Mouse (Mus musculus): ENCODE measurements around the gene Slc23a2. TPM values are rescaled to one million over a fixed set of nuclear protein-coding genes. Genes with fewer than 3 reads are reported as not detected.

Slc23a2 gene
- total RNA-seq, 2 experiments from 2014 or later: 6.2 to 7.1 TPM

DNA sequence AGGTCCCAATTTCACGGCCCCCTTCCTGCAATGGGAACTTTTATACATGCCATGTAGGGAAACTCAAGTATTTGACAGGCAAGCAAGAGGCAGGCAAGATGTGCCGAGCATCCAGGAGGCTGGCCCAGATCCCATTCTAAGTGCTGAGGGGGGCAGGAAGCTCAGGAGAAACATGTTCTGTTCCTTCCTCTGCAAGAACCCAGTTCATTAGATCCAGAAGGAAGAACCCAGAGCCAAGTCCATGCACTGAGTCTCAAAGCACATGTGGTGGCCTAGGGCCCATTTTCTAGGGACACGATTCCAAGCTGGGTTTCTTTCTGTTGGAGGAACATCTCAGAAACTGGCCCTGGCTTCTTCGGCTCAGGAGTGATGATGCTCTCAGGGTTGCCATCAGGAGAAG, 139.5 kb downstream of the Slc23a2 start:
- intact Hi-C loops (cut with DNase I; ENCODE audit: low total_unique reads): loop anchor here (10.0 kb wide), 1 partner anchor 59 kb away; no protein-coding TSS in a partner anchor
- DNase-seq: no peak

DNA sequence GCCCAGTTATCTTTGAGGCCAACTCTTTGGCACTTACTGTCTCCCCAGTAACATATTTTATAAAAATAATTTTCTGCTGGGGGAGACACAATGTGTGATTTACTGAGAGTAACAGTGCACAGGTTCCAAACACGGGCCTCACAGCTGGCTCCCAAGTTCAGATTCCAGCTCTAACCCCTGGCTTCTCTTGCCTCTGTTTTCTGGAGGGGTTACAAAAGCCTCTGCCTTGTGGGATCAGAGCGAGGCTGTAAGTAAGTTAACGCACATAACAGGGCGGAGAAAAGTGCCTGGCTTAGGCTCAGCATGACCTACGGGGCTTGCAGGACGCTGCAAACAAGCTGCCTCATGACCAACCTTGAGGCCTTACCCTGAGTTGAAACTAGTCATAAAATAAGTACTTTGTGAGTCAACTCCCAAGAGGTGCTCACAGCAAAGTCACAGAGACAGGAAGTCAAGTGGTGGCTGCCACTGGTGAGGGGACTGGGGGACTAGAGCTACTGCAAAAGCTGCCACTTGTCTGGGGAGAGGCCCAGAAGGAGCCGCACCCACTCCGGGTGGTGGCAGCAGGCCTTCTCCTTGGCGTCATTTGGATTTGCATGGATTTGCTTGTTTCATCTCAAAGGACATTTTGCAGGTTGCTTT, 140.3 kb downstream of the Slc23a2 start:
- intact Hi-C loops (cut with DNase I; ENCODE audit: low total_unique reads): loop anchor here (10.0 kb wide), 1 partner anchor 60 kb away; no protein-coding TSS in a partner anchor
- DNase-seq: no peak

DNA sequence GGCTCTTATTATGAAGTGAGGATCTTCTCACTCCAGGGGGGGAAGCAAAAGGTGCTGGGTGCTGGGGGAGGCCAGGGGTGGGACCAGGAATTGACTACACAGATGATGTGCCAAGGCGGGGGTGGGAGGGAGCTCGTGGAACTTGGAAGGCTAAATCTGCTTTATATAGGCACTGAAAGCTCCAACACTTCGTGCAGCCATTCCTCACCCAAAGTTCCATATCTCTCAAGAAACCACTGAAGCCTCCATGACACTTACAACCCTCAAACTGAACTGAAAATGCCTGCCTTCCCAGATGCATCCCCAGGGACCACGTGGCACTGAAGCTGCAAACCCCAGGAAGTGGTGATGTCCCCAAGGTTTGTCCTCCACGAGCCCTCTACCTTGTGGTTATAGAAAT, 141.0 kb downstream of the Slc23a2 start:
- intact Hi-C loops (cut with DNase I; ENCODE audit: low total_unique reads): loop anchor here (10.0 kb wide), 1 partner anchor 61 kb away; no protein-coding TSS in a partner anchor
- no peak for DNase-seq

Other genes with a start within 250 kb of the Slc23a2 start
- 10 to 100 TPM; 75.2 to 93.8 TPM for gene Prnp, start 235.2 kb downstream of the Slc23a2 start, total RNA-seq (2021)
- not detected for gene Prn, start 235.2 kb downstream of the Slc23a2 start, total RNA-seq (2021)
- gene Prnd, start 194.2 kb downstream of the Slc23a2 start, total RNA-seq (2021): 10 to 100 TPM in 1 of 2 experiments, 1 to 10 TPM in 1; 9.6 to 24.2 TPM
- 10 to 100 TPM in 1 of 2 experiments, 1 to 10 TPM in 1; 8.5 to 13.1 TPM for gene Rassf2, start 114.8 kb downstream of the Slc23a2 start, total RNA-seq (2021)
- 10 to 100 TPM; 20.4 to 22.1 TPM for gene Tmem230, start 102.7 kb upstream of the Slc23a2 start, total RNA-seq (2021)
- 10 to 100 TPM; 24.7 to 29.9 TPM for gene Pcna, start 108.2 kb upstream of the Slc23a2 start, total RNA-seq (2021)
- 10 to 100 TPM; 22.2 to 22.4 TPM for gene Cds2, start 118.0 kb upstream of the Slc23a2 start, total RNA-seq (2021)
- not detected for gene Prokr2, start 240.3 kb upstream of the Slc23a2 start, total RNA-seq (2021)